Mouse (Mus musculus): ENCODE data around the gene Tti1.

The Tti1 gene

GRCm38 (mm10) chr2:157970669-157971068 is 57.6 kb downstream of the Tti1 start:
- DNase-seq (ENCODE audit: low spot score) = peak; percentile 43

GRCm38 (mm10) chr2:157970124-157970523 is 58.1 kb downstream of the Tti1 start:
- no peak for DNase-seq (ENCODE audit: low spot score)

DNA sequence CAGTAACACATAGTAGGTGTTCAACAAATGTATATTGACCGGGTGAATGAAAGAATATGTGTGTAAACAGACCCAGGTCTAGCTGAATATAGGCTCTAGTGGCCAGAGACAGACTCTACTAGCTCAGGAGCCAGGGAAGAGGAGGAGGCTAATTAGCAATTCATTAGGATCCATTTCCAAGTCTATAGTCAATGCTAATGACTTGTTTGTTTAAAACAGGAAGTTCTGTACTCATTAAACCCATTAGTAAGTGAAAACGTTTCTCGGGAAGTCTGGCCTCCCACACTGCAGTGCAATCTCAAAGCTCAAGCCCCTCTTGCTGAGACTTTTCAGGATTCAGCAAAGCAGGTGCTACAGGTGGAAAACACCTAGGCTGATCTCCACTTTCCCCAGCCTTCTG is 60.4 kb downstream of the Tti1 start:
- no peak for DNase-seq (ENCODE audit: low spot score)

- no peak for DNase-seq (ENCODE audit: low spot score)
Observed at GRCm38 (mm10) chr2:157957707-157958108, 70.5 kb downstream of the Tti1 start.

- no peak for DNase-seq (ENCODE audit: low spot score)
Observed at GRCm38 (mm10) chr2:157953978-157954377, 74.3 kb downstream of the Tti1 start.

DNA sequence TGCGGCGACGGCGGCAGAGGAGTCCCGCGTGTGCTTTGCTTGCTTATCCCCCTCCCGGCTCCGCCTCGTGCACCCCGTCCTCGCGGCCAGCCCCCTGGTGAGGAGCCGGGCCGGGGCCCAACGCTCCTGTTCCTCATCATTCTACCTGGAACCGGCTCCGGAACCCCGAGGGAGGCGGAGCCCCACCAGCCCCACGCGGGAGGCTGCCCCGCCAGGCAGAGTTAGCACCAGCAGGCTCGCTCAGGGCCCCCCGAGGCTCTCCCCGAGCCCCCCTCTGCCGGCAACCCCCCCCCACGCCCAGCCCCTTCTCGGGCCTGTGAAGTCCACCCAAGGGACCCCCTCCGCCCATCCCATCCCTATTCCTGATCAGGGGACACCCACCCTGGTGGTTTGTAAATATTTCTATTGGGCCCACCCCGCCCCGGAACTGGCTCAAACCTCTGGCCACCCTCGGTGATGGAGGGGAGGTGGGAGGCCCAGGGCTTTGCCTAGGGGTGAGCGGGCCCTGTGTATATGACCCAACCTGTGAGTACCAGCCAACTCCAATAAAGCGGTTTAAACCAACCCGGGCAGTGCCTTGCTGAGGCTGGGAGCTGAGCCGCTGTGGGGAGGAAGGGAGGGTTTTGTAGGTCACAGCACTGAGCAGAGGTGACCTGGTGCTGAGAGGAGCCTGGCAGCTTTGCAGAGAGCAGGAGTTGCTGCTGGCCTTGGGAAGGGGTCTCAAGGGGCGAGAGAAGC is 83.9 kb downstream of the Tti1 start:
- DNase-seq (ENCODE audit: low spot score) = no peak

DNA sequence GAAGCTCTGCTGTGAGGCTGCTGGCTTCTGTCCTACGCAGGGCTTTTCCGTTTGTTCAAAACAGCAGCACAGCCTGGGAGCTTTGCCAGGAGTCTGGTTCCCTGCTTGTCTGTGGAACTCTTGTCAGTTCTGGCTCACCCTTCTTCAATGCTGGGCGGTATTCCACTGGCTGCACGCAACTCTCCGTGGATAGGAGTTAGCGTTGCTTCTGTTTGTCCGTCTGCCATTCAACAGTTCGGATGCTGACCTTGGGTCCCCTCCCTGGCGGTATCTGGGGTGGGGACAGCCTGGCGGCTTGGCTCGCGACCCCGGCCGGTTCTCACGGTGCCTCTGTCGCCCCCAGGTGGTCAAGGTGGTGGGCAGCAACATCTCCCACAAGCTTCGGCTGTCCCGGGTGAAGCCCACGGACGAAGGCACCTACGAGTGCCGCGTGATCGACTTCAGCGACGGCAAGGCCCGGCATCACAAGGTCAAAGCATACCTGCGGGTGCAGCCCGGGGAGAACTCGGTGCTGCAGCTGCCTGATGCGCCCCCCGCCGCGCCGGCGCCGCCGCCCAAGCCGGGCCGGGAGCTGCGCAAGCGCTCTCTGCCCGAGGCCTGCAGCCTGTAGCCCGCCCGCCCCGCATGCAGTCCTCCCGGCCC is 84.6 kb downstream of the Tti1 start:
- peak; percentile 60 for DNase-seq (ENCODE audit: low spot score)

DNA sequence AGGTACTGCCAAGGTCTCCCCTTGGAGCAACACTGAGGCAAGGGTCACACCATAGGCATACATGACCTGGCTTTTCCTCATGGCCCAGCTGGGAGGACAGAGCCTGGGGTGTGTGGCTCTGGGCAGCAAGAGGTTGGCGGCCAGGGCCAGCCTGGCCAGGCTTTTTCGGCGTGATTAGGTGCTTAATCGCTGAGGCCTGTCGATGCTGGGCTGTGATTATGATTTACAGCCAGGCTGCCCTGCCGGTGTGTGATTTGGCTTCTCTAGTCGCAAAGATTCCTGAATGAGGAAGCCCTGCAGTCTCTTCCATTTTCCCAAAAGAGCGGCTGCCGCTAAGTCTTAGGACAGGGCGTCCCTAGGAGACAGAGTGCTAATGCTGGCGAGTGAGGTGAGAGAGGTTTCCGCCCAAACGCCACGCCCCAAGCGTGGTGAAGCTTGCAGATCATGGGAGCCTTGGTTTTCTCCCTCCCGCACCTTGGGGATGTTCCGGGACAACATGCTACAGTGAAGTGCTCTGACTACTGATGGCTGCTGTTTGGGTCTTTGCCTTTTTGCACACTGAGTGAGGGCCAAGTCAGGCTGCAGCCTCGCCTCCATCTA is 87.5 kb downstream of the Tti1 start:
- DNase-seq (ENCODE audit: low spot score) = no peak

GRCm38 (mm10) chr2:157936676-157937075 is 91.6 kb downstream of the Tti1 start:
- DNase-seq (ENCODE audit: low spot score) = no peak

GRCm38 (mm10) chr2:157935444-157936171 is 92.6 kb downstream of the Tti1 start:
- no peak for DNase-seq (ENCODE audit: low spot score)

DNA sequence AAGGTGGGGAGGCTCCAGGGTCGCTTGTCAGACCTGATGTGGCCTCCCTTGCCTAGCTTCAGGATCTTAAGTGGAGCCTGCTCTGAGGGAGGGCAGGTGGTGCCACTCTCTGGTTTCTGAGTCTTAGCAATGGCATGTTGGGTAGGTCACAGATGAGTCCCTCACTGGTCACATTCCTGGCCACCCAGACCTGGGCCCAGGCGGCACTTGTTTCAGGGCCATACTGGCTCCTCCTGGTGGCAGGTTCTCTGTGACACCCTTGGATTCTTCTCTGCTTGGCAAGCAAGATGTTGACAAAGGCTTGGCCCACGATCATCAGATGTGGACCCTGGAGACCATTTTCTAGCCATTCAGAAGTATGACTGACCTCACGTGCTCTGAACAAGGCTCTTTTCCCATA is 95.6 kb downstream of the Tti1 start:
- DNase-seq (ENCODE audit: low spot score) = no peak

Data from testis, postnatal 14 days (tissue).